Mouse (Mus musculus) cerebellum, postnatal 4 days (tissue): ENCODE measurements around the gene Fcrl5.

ENCODE experiments used
- DNase-seq, 2 experiments: peaks; one replicate each; pipeline ENCODE4 v3.0.0; 2022; ENCODE audit warnings: low spot score in 2 of 2, mixed read lengths in 1 of 2

The Fcrl5 gene

DNA sequence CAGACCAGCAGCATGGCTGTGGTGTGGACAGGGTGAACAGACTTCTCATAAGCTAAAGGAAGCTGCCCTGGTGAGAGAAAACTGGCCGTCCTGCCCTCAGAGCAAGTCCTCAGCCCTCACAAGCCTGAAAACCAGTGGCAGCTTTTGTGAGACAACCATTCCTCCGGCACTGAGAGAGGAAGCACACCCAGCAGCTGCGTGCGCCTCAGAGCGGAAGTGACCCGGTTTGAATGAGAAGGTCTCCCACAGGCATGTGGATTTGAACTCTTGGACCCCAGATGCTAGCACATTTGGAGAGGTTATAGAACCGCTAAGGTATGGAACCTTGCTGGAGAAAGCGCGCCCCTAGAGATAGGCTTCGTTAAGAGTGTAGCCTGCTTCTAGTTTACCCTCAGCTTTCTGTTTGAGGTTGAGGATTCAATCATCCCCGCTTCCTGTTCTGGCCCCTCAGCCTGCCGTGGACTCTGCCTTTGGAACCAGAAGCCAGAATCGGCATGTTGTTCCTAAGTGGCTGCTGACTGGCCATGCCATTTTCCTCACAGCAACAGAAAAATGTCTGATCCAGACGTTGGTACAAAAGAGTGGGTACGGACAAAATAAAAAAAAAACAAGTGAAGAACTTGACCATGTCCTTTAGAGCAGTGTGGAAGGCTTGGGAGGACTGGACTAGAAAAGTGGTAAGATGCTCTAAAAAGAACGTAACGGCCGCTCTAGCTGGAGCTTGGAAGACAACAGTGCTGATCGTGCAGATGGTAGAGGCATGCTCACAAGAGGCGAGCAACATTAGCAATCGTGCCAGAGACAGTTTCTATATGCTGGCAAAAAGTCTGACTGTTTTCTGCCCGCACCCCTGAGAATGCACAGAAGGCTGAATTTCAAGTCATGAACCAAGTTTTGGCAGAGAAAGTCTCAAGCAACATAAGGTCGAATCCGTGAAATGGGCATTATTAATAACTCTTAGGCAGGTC is 64.8 kb downstream of the Fcrl5 start:
- no peak for DNase-seq

DNA sequence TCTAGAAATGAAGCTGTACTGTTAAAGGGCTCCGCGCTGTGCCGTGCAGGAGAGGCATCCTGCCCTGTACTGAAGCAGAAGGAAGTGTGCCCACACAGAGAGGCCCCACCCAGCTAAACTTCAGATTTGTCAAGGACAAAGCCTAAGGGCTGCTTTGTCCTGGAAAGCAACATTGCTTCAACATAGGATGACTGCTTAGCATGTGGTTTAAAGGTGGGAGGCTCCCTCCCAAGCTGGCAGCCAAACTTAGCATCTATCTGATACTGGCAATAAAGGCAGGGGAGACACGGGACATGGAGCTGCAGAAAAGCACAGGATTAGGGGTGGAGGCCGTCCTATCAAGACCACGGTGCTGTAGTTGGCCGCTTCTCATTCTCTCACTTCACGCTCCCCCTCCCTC is 65.6 kb downstream of the Fcrl5 start:
- no peak for DNase-seq

GRCm38 (mm10) chr3:87502771-87503170 is 67.2 kb downstream of the Fcrl5 start:
- no peak for DNase-seq

GRCm38 (mm10) chr3:87504330-87504729 is 68.8 kb downstream of the Fcrl5 start:
- peak in 1 of 2 experiments; percentile 46 for DNase-seq

DNA sequence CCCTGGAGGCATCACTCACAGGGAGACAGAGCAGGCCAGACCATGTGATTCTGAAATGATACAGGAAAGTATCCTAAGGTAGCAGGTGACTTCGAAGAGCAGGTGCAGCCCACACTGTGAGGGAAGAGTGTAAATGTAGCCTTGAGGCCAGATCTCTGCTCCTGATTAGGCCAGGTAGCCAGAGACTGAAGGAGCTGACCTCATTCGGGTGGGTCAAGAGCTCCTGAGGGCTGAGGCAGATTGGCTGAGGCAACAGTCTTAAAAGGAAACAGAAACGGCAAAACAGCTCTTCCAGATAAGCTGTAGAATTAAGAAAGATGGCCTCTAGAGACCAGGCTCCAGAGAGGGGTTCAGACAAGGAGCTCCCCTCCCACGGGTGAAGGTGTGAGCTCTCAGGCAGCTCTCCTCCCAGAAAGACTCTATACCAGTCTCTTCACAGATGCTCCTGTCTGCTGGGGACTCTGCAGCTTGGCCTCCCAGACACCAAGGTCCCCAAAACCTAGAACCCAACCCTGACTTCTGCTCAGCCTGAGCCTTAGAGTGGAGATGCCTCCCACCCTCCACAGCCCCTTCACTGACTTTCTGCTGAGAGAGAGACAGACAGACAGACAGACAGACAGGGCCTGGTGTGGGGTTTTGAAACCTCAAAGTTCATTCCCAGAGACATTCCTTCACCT is 69.3 kb downstream of the Fcrl5 start:
- DNase-seq: no peak

GRCm38 (mm10) chr3:87506456-87507416 is 71.2 kb downstream of the Fcrl5 start:
- DNase-seq: no peak

DNA sequence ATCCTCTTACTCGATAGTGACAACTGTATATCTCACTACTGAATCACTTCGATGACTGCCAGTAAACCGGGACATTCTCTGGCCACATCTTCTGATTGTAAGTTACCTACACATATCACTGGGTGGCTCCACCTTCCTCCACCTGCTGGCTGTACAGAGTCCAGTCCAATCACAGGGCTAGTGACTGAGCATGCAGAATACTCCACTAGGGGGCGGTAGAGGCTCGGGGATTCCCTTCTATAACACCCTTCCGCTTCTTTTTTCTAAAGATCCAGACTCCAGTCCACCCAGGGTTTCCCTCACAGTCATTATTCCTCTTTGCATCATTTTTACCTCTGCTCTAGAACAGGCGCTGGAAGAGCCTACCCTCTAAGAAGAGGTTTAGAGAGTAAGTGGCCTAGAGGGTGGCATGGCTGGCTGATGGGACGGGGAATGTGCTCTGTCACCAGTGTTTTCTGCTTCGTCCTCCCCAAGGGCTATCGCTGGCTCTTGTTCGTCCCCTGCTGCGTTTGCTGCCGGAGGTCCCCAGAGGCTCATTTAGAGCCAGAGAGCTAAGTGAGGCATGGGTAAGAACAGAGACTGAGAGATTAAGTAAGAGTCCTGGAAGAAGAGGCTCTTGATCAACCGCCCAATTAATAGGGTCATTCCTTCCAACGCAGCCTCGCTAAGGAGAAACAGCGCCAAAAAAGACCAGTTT is 72.8 kb downstream of the Fcrl5 start:
- DNase-seq: peak; percentile 47 to 83

DNA sequence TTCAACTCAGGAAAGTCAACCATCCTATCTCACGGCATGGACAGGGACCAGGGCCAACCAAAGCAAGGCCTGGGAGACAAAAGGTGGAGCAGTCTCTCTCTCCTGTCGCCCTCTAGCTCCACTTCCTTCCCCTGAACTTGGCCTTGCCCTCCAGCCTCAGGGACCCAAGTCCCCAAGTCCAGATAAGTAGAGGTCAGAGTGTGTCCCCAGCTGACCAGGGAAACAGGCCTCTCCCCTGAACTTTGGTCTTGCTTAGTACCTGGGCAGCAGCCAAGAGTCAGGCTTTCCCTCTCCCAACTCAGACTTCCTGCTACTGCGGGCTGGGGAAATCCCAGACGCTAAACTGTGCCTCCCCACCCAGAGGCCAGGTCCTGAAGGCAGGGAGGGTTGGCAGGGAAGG is 73.5 kb downstream of the Fcrl5 start:
- DNase-seq: no peak

DNA sequence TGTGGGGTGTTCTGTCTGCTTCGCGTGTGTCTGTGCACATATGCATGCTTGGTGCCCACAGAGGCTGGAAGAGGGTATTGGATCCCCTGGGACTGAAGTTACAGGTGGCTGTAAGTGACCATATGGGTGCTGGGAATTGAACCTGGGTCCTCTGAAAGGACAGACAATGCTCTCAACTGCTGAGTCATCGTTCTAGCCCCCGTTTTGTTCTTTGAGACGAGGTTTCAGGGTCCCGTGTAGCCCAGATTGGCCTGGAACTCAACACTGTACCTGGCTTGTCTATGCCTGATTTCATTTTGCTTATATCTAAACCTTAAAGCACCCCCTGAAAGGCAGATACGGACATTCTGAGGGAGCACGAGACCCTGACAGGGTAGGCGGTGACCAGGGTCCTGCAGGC is 75.3 kb downstream of the Fcrl5 start:
- no peak for DNase-seq

GRCm38 (mm10) chr3:87511971-87512765 is 76.6 kb downstream of the Fcrl5 start:
- DNase-seq: no peak

DNA sequence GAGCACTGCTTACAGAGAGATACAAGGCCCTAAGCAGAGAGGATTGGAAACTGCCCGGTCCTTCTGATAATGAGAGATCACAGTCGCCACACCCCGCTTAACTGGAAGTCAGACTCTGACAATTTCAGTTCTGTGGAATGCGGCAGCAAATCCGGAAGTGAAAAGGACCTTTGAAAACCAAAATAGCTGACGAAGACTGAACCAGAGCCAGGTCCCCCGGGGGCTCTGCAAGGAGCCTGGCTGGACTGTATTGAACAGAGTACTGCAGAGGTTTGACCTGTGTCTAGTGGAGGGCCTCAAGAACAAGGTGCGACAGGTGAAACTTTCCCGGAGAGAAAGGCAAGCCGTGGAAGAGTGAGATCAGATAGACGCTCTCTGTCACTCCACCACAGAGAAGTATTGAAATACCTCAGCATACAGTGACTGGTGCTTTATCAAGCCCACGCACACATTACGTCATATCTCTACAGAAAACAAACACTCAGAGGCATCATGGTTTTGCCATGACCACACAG is 80.1 kb downstream of the Fcrl5 start:
- no peak for DNase-seq

GRCm38 (mm10) chr3:87518425-87518824 is 82.9 kb downstream of the Fcrl5 start:
- no peak for DNase-seq

DNA sequence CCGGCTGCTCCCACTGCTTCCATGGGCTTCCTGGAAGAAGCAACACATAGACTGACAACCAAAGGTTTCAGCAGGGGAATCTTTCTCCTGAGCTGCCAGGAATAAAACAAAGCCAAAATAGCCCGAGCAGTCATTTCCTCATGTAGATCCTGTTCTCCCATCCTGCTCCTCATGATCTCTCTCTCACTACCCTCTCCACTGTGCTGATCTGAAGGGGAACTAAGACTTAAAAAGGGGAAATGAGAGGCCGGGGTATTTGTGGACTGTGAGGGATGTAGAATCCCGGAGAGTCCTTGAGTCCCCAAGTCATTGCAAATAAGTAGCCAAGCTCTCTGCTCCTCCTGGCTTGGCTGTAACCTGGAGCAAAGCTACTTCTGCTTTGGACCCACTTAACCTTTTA is 85.6 kb downstream of the Fcrl5 start:
- no peak for DNase-seq

DNA sequence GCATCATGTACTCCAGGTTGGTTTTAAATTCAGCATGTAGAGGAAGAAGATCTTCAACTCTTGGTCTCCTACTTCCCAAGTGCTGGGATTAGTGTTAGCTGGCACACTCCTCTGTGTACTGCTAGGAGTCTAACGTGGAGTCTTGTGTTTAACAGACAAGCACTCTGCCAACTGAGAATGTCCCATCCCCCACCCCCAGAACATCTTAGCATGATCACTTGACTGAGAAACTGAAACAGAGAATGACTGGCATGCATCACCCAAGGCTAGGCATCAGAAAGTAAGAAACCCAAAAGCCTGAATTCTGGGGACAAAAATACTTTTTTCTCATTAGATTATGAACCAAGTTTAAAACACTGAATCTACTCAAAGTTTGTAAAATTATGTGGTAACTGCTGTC is 86.3 kb downstream of the Fcrl5 start:
- DNase-seq: no peak

GRCm38 (mm10) chr3:87523701-87524100 is 88.1 kb downstream of the Fcrl5 start:
- no peak for DNase-seq

DNA sequence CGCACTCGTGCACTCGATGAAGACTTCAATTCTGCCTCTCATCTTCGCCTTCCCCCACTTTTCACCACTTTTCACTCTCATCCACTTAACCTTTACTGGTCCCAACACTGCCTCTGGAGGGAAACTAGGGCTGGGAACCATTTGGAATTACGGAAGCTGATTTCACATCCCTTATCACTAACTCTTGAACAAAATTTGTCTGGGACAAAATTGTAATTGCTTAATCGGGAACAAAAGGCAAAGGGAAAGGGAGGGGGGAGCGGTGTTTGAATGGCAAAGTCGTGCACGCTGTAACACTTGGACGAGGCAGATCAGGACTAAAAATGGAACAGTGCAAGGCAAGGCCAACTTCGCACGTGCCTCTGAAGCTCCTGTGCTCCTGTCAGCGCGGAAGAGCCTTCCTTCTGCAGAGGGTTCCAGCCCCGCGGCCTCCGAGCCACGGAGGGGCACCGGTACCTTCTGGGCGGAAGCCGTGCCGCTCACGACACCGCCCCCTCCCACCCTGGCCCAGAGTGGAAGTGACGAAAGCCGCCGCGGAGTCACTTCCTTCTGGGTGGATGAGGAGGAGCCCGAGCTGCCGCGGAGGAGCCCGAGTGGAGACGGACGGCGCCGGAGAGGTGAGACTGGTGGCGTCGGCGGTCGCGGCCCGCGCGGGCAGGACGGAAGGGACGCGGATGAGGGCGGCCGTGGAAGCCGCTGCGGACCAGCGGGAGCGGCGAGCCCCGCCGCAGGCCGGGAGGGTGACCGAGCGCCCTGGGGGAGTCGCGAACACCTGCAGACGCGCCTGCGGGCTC is 89.7 kb downstream of the Fcrl5 start, which contains the start of gene Etv3:
Gene Etv3, plus strand, starts transcription at position 365 of the 794 bp plus-strand sequence.
- DNase-seq: peak; percentile 85 to 90

- DNase-seq: no peak
Observed at GRCm38 (mm10) chr3:87525837-87526570, 90.4 kb downstream of the Fcrl5 start.

- no peak for DNase-seq
Observed at GRCm38 (mm10) chr3:87527139-87527538, 91.6 kb downstream of the Fcrl5 start.
